Mouse (Mus musculus): ENCODE data around the gene Ccdc24. TPM values are rescaled to one million over a fixed set of nuclear protein-coding genes. Genes with fewer than 3 reads are reported as not detected.

Ccdc24 gene
- total RNA-seq (2021): 1 to 10 TPM in 1 of 2 experiments, under 1 TPM in 1; 0.96 to 1.4 TPM
- long read RNA-seq, experiment 1: 0 reads
- long read RNA-seq, experiment 2, partial matches to known transcripts: 0 of 2 reads
- long read RNA-seq, experiment 2, other reads (novel, unspliced or antisense): 1 of 2 reads

- DNase-seq (ENCODE audit: low spot score in 2 of 2): no peak
These were observed at the start of gene Ccdc24 for GRCm38 (mm10) chr4:117872471-117872886. TSS of gene Ccdc24 (minus strand) at chr4:117872557.

DNA sequence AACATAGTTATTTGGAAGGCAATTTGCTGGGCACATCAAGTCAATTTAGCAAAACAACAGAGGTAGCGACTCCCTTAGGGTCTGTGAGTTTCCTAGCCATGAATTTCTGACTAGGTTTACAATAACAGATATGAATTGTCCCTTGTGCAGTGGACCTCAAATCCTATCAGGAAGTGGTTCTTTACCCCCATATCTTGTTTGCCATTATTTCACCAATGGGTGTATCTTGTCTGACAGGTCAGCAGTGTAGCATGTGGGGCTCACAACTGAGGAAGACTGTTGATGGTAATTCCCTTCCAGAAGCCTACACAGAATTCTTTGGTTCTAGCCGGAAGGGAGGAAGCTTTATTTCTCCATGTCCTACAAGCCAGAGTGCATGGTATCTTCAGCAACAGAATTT is 49.0 kb upstream of the Ccdc24 start:
- DNase-seq (ENCODE audit: low spot score in 2 of 2): no peak

DNA sequence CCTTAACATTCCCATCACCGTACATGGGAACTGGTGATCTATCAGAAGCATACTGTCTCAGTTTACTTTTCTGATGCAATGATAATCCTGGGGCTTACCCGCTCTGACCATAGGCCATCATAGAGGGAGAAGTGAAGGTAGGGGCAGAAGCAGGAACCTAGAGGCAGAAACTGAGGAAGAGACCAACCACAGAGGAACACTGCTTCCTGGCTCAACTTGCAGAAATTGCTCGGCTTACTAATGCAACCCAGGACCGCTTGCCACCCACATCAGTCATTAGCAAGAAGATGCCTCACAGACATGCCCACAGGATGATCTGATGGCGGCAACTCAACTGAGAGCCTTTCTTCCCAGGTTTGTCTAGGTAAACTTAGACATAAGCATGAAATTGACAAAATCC is 46.4 kb upstream of the Ccdc24 start:
- no peak for DNase-seq (ENCODE audit: low spot score in 2 of 2)

DNA sequence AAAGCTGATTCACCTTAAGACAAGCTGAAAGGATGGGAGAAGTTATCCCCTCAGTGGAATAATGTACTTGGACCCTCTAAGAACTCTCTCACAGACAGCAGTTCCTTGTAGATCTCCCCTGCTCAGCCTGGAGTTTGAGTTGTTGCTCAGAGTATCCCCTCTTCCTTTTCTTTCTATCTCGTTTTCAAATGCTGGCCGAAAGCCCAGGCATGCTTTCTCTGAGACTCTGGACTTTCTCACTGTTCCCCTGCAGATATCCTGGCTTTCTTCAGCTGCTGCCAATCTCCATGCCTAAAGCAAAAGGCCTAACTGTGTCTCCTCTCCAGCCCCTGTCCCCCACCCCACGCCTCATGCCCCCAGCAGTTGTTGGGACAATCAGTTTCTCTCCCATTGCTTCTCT is 45.9 kb upstream of the Ccdc24 start:
- DNase-seq (ENCODE audit: low spot score in 2 of 2): no peak

GRCm38 (mm10) chr4:117917847-117918246 is 45.5 kb upstream of the Ccdc24 start:
- DNase-seq (ENCODE audit: low spot score in 2 of 2): no peak

DNA sequence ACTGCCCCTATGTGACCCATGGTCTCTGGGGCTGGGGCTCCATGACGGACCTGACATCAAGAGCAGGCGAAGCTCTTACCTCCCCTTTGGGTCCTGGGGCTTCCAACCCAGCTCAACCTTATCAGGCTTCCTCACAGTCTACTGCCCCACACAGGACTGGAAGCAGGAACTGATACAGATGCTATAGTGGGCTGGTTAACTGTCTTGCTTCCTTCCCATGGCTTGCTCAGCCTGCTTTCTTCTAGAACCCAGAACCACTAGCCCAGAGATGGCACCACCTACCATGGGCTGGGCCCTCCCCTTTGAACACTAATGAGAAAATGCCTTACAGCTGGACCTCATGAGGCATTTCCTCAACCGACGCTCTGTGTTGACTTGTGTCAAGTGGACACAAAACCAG is 45.0 kb upstream of the Ccdc24 start:
- DNase-seq (ENCODE audit: low spot score in 2 of 2): no peak

GRCm38 (mm10) chr4:117916386-117916785 is 44.0 kb upstream of the Ccdc24 start:
- no peak for DNase-seq (ENCODE audit: low spot score in 2 of 2)

- no peak for DNase-seq (ENCODE audit: low spot score in 2 of 2)
These were observed 43.2 kb upstream of the Ccdc24 start for GRCm38 (mm10) chr4:117915489-117916105.

- peak; percentile 84 to 88 for DNase-seq (ENCODE audit: low spot score in 2 of 2)
These were observed 42.5 kb upstream of the Ccdc24 start, which contains the start of gene Ipo13 for GRCm38 (mm10) chr4:117914591-117915442. TSS of gene Ipo13 (minus strand) at chr4:117914999.

DNA sequence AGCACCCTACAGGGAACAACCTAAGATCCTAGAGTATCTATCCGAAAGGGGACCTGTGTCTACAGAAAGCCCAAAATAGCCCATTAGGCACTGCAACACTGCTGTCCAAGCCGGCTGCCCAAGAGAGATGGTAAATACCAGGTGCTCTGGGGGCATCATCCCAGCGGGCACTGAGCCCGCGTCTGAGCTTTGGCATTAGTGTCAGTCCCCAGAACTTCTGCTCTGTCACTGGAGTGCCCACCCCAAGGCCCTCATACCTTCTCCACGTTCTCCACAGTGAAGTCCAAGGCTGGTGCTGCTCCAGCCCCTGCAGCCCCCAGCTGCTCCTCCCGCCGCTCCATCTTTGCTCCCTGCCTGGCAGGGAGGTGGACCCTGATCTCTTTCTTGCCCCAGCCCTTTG is 41.7 kb upstream of the Ccdc24 start:
- no peak for DNase-seq (ENCODE audit: low spot score in 2 of 2)

DNA sequence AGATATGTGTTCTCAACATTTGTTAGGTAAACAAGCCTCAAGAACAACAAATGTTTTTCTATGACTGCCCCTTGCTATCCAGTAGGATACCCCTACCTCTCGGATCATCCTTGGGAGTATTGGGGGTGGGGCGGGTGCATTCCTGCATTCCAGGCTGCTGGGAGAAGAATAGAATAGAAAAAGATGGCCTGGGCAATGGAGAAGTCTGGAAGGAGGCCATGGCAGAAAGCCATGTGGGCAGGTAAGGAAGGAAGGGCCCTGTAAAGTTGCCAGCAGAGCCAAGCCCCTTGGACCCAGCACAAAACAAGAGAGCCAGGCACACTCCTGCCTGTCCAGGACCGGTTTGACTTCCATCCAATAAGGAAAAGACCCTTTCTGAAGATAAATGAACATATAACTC is 41.1 kb upstream of the Ccdc24 start:
- DNase-seq (ENCODE audit: low spot score in 2 of 2): no peak

GRCm38 (mm10) chr4:117912685-117913273 is 40.4 kb upstream of the Ccdc24 start:
- DNase-seq (ENCODE audit: low spot score in 2 of 2): no peak

DNA sequence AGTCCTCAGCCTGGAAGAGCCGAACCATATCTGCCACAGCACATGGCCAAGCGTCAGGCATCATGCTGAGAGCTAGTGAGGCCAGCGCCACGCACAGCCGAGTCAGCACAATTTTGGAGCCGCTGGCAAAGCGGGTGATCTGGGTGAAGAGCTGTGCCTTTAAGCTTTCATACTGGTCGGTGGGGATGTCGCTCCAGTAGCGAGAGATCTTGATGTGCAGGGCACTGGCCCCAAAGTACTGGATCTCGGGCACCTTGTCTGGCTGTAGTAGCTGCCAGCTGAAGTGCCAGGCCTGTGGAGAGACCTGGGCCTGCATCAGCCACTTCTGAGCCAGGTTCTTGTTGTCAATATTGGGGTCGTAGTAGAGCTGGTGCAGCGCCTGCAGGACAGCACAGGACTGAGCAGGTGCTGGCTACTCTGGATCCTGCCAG is 39.8 kb upstream of the Ccdc24 start:
- no peak for DNase-seq (ENCODE audit: low spot score in 2 of 2)

DNA sequence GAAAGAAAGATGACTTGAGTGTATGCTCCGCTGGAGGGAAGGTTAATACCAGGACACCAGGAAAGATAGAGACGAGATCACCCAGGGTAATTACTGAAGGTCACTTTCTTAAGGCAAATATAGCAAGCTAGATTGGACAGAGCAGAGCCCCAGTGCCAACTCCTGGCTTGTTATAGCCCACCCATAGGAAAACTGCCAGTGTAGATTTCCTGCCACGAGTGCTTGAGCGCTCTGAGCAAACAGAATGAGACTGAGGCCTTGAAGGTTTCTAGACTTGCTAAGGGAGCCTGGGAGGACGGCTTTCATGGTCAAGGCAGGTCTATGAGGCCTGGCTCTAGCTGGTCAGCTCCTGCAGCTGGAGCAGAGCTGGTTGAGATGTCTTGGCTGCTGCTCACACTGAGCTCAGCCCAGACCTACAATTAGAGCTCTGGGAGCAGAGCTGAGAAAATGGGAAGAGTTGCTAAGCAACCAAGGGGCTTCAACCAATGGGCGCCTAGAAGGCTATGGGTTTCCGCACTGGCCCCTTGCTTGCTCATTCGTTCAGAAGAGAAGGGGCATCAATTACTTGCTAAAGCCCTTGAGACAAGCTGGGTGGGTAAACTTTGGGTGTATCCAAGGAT is 36.6 kb upstream of the Ccdc24 start:
- no peak for DNase-seq (ENCODE audit: low spot score in 2 of 2)

DNA sequence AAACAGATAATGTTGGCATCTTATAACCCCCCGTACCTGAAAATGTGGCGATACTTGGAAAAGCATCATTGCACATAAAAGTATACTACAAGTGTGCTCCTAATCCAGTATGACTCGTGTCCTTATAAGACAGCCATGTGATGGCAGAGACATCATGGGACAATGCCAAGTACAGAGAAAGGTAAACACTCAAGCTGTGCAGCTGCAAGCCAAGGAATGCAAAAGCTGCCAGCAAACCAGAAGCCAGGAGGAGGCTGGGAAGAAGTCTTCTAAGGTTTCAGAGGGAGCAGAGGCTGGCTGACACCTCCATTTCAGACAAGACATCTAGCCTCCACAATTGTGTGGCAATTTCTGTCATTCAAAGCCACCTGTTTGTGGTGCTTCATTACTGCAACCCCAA is 33.8 kb upstream of the Ccdc24 start:
- no peak for DNase-seq (ENCODE audit: low spot score in 2 of 2)

- no peak for DNase-seq (ENCODE audit: low spot score in 2 of 2)
These were observed 32.4 kb upstream of the Ccdc24 start for GRCm38 (mm10) chr4:117904761-117905160.

DNA sequence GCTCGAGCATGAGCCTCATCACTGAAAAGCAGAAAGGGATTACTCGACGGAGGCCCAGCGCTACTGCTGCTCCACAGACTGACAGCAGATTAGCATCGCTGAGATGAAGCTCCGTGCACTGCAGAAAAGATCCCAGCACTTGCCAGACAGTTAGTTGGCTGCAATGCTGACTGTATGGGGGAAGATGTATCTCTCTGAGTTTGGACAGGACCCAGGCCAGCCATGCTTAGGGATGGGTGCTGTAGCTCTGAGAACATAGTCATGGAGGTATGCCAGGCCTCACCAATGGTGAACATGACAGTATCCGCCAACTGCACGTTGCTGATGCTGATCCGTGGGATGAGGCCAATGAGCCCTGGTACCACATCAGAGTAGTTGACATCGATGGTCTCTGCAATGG is 31.7 kb upstream of the Ccdc24 start:
- DNase-seq (ENCODE audit: low spot score in 2 of 2): no peak

- no peak for DNase-seq (ENCODE audit: low spot score in 2 of 2)
These were observed 25.8 kb upstream of the Ccdc24 start for GRCm38 (mm10) chr4:117898111-117898510.

DNA sequence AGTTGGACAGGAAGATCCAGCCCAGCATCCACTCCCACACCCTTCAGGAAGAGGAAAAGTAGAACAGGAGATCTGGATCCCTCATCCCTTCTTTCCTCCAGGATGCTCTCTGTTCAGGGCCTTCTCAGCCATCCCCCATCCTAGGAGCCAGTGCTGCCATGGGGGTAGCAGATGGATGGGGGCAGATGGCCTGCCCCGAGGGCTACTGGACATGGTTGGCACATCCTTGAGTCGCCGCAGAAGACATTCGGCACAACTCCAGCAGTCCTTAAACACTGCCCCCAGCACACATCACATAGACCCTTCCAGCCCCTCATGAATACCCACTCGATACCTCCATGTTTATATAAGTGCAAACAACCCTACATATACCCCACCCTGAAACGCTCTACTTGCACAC is 23.7 kb upstream of the Ccdc24 start:
- DNase-seq (ENCODE audit: low spot score in 2 of 2): no peak

GRCm38 (mm10) chr4:117895339-117895738 is 23.0 kb upstream of the Ccdc24 start:
- DNase-seq (ENCODE audit: low spot score in 2 of 2): no peak

DNA sequence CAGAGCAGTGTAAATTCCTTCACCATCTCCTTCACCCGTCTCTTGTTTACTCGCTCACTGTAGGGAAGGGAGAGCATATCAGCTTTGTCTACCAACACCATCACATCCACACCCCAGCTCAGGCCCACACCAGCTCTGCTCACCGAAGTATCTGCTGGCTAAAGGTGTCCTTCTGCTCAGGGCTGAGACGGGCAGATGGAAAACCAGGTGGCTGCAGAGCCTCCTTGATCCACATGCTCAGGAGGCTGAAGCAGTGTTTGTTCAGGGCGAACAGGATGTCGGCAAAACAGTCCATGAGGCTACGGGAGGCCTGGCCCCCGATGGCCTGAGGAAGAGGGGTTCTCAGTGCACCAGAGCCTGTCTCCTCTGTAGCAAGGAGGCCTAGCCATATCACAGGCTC is 22.2 kb upstream of the Ccdc24 start:
- DNase-seq (ENCODE audit: low spot score in 2 of 2): no peak
